Mouse (Mus musculus): Measurements from ENCODE around the gene Dguok. TPM values are rescaled to one million over a fixed set of nuclear protein-coding genes. Genes with fewer than 3 reads are reported as not detected.

Gene Dguok
- polyA plus RNA-seq, 1 experiment from 2014 or later = 29.1 TPM

- Histone ChIP-seq H3K9me3 (replicated peaks) (no peaks in the 10 kb centered on the region), H3K27ac (no peak overlapping the region), H3K4me1 (replicated peaks) (peaks cover 15% of the 10 kb centered on the region), H3K4me3 (replicated peaks) (no peak overlapping the region), H3K9ac (no peak overlapping the region), H3K4me2 (no peak overlapping the region), H3K27me3 (no peaks in the 10 kb centered on the region), H3K36me3 (peaks cover 18% of the 10 kb centered on the region; the same call in 1 of the 2 replicates)
- ATAC-seq (ENCODE audit: low read depth) (no peak), DNase-seq (no peak)
- WGBS (ENCODE audit: insufficient replicate concordance) = 65% methylated on average over 22 of the region's 22 CpGs
These were observed 9.7 kb downstream of the Dguok start for GRCm38 (mm10) chr6:83496753-83497710.

GRCm38 (mm10) chr6:83496009-83496752, 10.6 kb downstream of the Dguok start:
- DNase-seq = no peak
- Histone ChIP-seq H3K27me3 (no peaks in the 10 kb centered on the region), H3K9me3 (replicated peaks) (no peaks in the 10 kb centered on the region), H3K27ac (no peak overlapping the region), H3K9ac (no peak overlapping the region), H3K36me3 (peaks cover 16% of the 10 kb centered on the region; the same call in 1 of the 2 replicates), H3K4me1 (replicated peaks) (peaks cover 15% of the 10 kb centered on the region), H3K4me2 (no peak overlapping the region), H3K4me3 (replicated peaks) (no peak overlapping the region)
- ATAC-seq (ENCODE audit: low read depth) = no peak
- 81% methylated on average over 9 of the region's 9 CpGs for WGBS (ENCODE audit: insufficient replicate concordance)

DNA sequence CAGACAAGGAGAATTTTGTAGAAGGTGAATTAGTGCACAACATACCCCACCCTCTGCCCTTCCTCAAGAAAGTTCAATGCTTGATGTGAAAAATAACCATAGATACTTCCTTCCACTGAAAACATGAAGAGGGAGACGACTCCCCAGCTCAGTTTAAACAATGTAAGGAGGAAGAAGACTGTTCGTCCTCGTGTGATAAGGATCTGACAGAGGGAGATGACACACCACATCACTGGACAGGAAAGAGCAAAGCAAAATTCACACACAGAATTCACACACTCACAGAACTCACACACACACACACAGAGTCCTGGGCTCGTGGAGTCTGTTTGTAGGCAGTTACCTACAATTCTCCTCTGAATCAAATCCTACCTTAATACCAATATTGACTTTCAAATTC, 16.1 kb downstream of the Dguok start:
- DNase-seq = no peak
- Histone ChIP-seq H3K9me3 (replicated peaks) (no peaks in the 10 kb centered on the region), H3K36me3 (peaks cover 38% of the 10 kb centered on the region), H3K27ac (no peak overlapping the region), H3K9ac (no peak overlapping the region), H3K4me3 (replicated peaks) (no peak overlapping the region), H3K27me3 (no peaks in the 10 kb centered on the region), H3K4me1 (replicated peaks) (peaks cover 3% of the 10 kb centered on the region; the same call in 1 of the 2 replicates), H3K4me2 (no peak overlapping the region)
- no peak for ATAC-seq (ENCODE audit: low read depth)
- 18% methylated on average over 4 of the region's 4 CpGs for WGBS (ENCODE audit: insufficient replicate concordance)

- Histone ChIP-seq H3K4me2 (no peak overlapping the region), H3K9ac (no peak overlapping the region), H3K36me3 (peaks cover 51% of the 10 kb centered on the region), H3K27me3 (no peaks in the 10 kb centered on the region), H3K9me3 (replicated peaks) (no peaks in the 10 kb centered on the region), H3K4me1 (replicated peaks) (peaks cover 3% of the 10 kb centered on the region; the same call in 1 of the 2 replicates), H3K4me3 (replicated peaks) (no peak overlapping the region), H3K27ac (no peak overlapping the region)
- ATAC-seq (ENCODE audit: low read depth) = no peak
- WGBS (ENCODE audit: insufficient replicate concordance) = 76% methylated on average over 5 of the region's 5 CpGs
- DNase-seq = no peak
These were observed 18.6 kb downstream of the Dguok start for GRCm38 (mm10) chr6:83488200-83488599.

GRCm38 (mm10) chr6:83487298-83487697, 19.5 kb downstream of the Dguok start:
- Histone ChIP-seq H3K36me3 (peaks cover 51% of the 10 kb centered on the region), H3K4me2 (no peak overlapping the region), H3K9ac (no peak overlapping the region), H3K27ac (no peak overlapping the region), H3K27me3 (no peaks in the 10 kb centered on the region), H3K9me3 (replicated peaks) (no peaks in the 10 kb centered on the region), H3K4me3 (replicated peaks) (no peak overlapping the region), H3K4me1 (replicated peaks) (peaks cover 11% of the 10 kb centered on the region)
- DNase-seq = no peak
- peak; percentile 20; the same call in 1 of the 2 replicates for ATAC-seq (ENCODE audit: low read depth)
- 73% methylated on average over 4 of the region's 4 CpGs for WGBS (ENCODE audit: insufficient replicate concordance)

DNA sequence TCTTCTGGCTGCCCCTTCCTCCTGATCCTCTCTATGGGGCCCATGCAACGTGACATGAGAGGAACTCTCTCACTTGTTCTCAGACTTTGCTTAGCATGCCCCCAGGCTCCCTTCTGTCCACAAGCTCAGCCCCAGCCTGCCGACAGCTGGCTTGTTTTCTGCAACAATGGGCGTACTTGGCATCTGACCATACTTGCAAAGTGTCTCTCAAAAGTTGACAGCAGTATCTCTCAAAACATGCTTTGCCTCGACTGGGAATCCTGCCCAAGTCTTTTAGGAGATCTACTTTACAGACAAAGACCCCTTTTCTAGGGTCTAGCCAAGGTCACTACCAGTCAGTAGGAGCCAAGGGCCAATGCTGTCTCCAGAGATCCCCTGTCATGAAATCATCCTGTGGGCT, 20.9 kb downstream of the Dguok start:
- H3K27me3 ChIP-seq = no peaks in the 10 kb centered on the region
- ATAC-seq (ENCODE audit: low read depth) (no peak), DNase-seq (no peak)
- no peak overlapping the region for H3K4me2 ChIP-seq
- H3K4me1 ChIP-seq (replicated peaks) = peaks cover 16% of the 10 kb centered on the region
- H3K9me3 ChIP-seq (replicated peaks) = no peaks in the 10 kb centered on the region
- no peak overlapping the region for H3K27ac ChIP-seq
- no peak overlapping the region for H3K9ac ChIP-seq
- H3K4me3 ChIP-seq (replicated peaks) = no peak overlapping the region
- WGBS (ENCODE audit: insufficient replicate concordance) = 74% methylated on average over 4 of the region's 4 CpGs
- peaks cover 62% of the 10 kb centered on the region for H3K36me3 ChIP-seq

- Histone ChIP-seq H3K9me3 (replicated peaks) (no peaks in the 10 kb centered on the region), H3K27me3 (no peaks in the 10 kb centered on the region), H3K4me3 (replicated peaks) (no peak overlapping the region), H3K4me1 (replicated peaks) (peaks cover 16% of the 10 kb centered on the region), H3K9ac (no peak overlapping the region), H3K36me3 (peaks cover 68% of the 10 kb centered on the region), H3K27ac (no peak overlapping the region), H3K4me2 (no peak overlapping the region)
- no peak for ATAC-seq (ENCODE audit: low read depth)
- DNase-seq = no peak
- 86% methylated on average over 7 of the region's 7 CpGs for WGBS (ENCODE audit: insufficient replicate concordance)
These were observed 23.0 kb downstream of the Dguok start for GRCm38 (mm10) chr6:83483776-83484175.

GRCm38 (mm10) chr6:83482418-83483085, 24.2 kb downstream of the Dguok start:
- Histone ChIP-seq H3K4me2 (no peak overlapping the region), H3K9me3 (replicated peaks) (no peaks in the 10 kb centered on the region), H3K27ac (no peak overlapping the region), H3K36me3 (peaks cover 62% of the 10 kb centered on the region), H3K27me3 (no peaks in the 10 kb centered on the region), H3K9ac (no peak overlapping the region), H3K4me1 (replicated peaks) (peaks cover 12% of the 10 kb centered on the region), H3K4me3 (replicated peaks) (no peak overlapping the region)
- 34% methylated on average over 10 of the region's 10 CpGs for WGBS (ENCODE audit: insufficient replicate concordance)
- DNase-seq (no peak), ATAC-seq (ENCODE audit: low read depth) (0 out of 2 replicates have a peak, but pooled peaks have one; percentile 20)

GRCm38 (mm10) chr6:83480019-83480655, 26.6 kb downstream of the Dguok start:
- Histone ChIP-seq H3K9me3 (replicated peaks) (no peaks in the 10 kb centered on the region), H3K36me3 (peaks cover 41% of the 10 kb centered on the region), H3K4me2 (no peak overlapping the region), H3K4me1 (replicated peaks) (peaks cover 12% of the 10 kb centered on the region), H3K27me3 (no peaks in the 10 kb centered on the region), H3K4me3 (replicated peaks) (no peak overlapping the region), H3K27ac (no peak overlapping the region), H3K9ac (no peak overlapping the region)
- WGBS (ENCODE audit: insufficient replicate concordance) = 76% methylated on average over 6 of the region's 6 CpGs
- DNase-seq = no peak
- ATAC-seq (ENCODE audit: low read depth) = no peak

GRCm38 (mm10) chr6:83479193-83479592, 27.6 kb downstream of the Dguok start:
- no peak overlapping the region for H3K27ac ChIP-seq
- DNase-seq (no peak), ATAC-seq (ENCODE audit: low read depth) (no peak)
- H3K4me2 ChIP-seq = no peak overlapping the region
- H3K27me3 ChIP-seq = no peaks in the 10 kb centered on the region
- H3K36me3 ChIP-seq = peaks cover 34% of the 10 kb centered on the region
- no peaks in the 10 kb centered on the region for H3K9me3 ChIP-seq (replicated peaks)
- no peak overlapping the region for H3K4me3 ChIP-seq (replicated peaks)
- H3K4me1 ChIP-seq (replicated peaks) = peaks cover 12% of the 10 kb centered on the region
- 51% methylated on average over 2 of the region's 2 CpGs for WGBS (ENCODE audit: insufficient replicate concordance)
- no peak overlapping the region for H3K9ac ChIP-seq

Data from liver, embryonic 13.5 days (tissue).